Mouse (Mus musculus) lung, embryonic 14.5 days (tissue): ENCODE measurements around the gene Tpcn2. TPM values are rescaled to one million over a fixed set of nuclear protein-coding genes. Genes with fewer than 3 reads are reported as not detected.
A peak's percentile ranks its signal among the peaks of the same experiment; 100 is the strongest.

Experiments used
- ATAC-seq: fragments of 200-750 bp; cut with Nextera tagmentation; 2 replicates; pipeline ENCODE4 v1.8.0; 2017; ENCODE audit warnings: mild to moderate bottlenecking, moderate TSS enrichment, moderate library complexity; ENCODE audit not compliant: insufficient read depth
- DNase-seq: peaks from one replicate; pipeline ENCODE4 v3.0.0-alpha.2; 2015
- H3K27ac ChIP-seq: fragments of 300-500 bp; sonication (generic); 2 replicates; pipeline ENCODE4 v1.5.1; 2014; ENCODE audit warnings: low read depth, mild to moderate bottlenecking, moderate library complexity
- H3K27me3 ChIP-seq: fragments of 300-500 bp; sonication (generic); 2 replicates; pipeline ENCODE4 v1.6.1; 2014; ENCODE audit warnings: low read length, control low read depth; ENCODE audit not compliant: insufficient read depth
- H3K36me3 ChIP-seq: fragments of 300-500 bp; sonication (generic); 2 replicates; pipeline ENCODE4 v1.6.1; 2014; ENCODE audit warnings: control low read depth; ENCODE audit not compliant: insufficient read depth
- H3K4me1 ChIP-seq: fragments of 300-500 bp; sonication (generic); 2 replicates; pipeline ENCODE4 v1.6.1; 2014; ENCODE audit warnings: antibody characterized with exemption, control low read depth; ENCODE audit not compliant: insufficient read depth
- H3K4me2 ChIP-seq: fragments of 300-500 bp; sonication (generic); 2 replicates; pipeline ENCODE4 v1.6.1; 2014; ENCODE audit warnings: mild to moderate bottlenecking
- H3K4me3 ChIP-seq: fragments of 300-500 bp; sonication (generic); 2 replicates; pipeline ENCODE4 v1.5.1; 2014; ENCODE audit warnings: low read depth, low read length
- H3K9ac ChIP-seq: fragments of 300-500 bp; sonication (generic); 2 replicates; pipeline ENCODE4 v1.6.1; 2014
- H3K9me3 ChIP-seq: fragments of 300-500 bp; sonication (generic); 2 replicates; pipeline ENCODE4 v1.6.1; 2016; ENCODE audit warnings: low read depth, low read length, control low read depth
- CTCF ChIP-seq: IDR thresholded peaks from 2 replicates; pipeline ENCODE4 v1.5.1; 2016; ENCODE audit warnings: antibody characterized with exemption, low read depth
- WGBS: fragments of 180-500 bp; shearing (Covaris S2); extraction: QIAGEN DNeasy Blood & Tissue Kit; methylation state at CpG from one replicate; pipeline ENCODE4 v1.1.7; 2014; 5-methylcytosine and 5-hydroxymethylcytosine counted together
- polyA plus RNA-seq: library from polyadenylated mRNA; unstranded; fragments of >200 nt; fragmentation: Nextera tagmentation; extraction: Ambion mirVana; gene quantifications from 2 replicates; pipeline ENCODE4 v1.2.1, GENCODE M21; 2014

Tpcn2 gene
- polyA plus RNA-seq, 1 experiment from 2014 or later: 3.6 TPM

DNA sequence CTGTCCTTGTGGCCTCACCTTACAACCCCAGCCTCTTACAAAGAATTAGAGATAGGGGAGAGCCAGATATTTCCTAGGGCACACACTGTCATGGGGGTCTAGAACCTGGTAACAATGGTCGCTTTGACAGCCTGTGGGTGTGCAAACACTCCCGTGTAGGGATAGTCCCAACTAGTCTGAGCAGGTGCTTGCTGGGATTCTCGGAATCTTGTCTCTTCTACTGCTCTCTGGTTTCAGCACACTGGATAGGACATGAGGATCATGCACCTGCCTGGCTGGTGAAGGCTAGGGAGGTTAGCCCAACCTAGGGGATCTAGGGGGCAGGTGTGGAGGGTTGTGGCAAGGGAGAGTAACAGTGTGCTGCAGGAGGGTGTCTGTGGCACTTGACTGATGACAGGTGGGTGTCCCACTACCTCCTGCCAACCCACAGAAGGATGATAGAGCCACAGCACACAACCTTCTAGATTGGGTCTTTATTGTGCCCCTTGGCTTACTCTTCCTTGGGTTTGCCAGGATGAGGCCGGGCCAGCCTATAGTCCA, 78.4 kb downstream of the Tpcn2 start:
- DNase-seq (no peak), ATAC-seq (peak; percentile 4; the same call in 1 of the 2 replicates)
- Histone ChIP-seq H3K27ac (peak overlapping the region; percentile 96), H3K36me3 (no peaks in the 10 kb centered on the region), H3K4me3 (no peak overlapping the region), H3K4me1 (peaks cover 16% of the 10 kb centered on the region), H3K27me3 (no peaks in the 10 kb centered on the region), H3K4me2 (no peak overlapping the region), H3K9me3 (no peaks in the 10 kb centered on the region), H3K9ac (peak overlapping the region; percentile 55; the same call in 1 of the 2 replicates)
- TF ChIP-seq CTCF: no peak
- 77% methylated on average over 4 of the region's 4 CpGs for WGBS

GRCm38 (mm10) chr7:145199711-145200110, 84.1 kb downstream of the Tpcn2 start:
- WGBS: 35% methylated on average over 2 of the region's 2 CpGs
- DNase-seq (peak; percentile 30), ATAC-seq (no peak)
- no peaks in the 10 kb centered on the region for H3K27me3 ChIP-seq
- H3K4me1 ChIP-seq: peaks cover 14% of the 10 kb centered on the region
- H3K4me2 ChIP-seq: no peak overlapping the region
- no peaks in the 10 kb centered on the region for H3K36me3 ChIP-seq
- H3K27ac ChIP-seq: no peak overlapping the region
- no peak overlapping the region for H3K9ac ChIP-seq
- no peak overlapping the region for H3K4me3 ChIP-seq
- TF ChIP-seq CTCF: no peak
- no peaks in the 10 kb centered on the region for H3K9me3 ChIP-seq

GRCm38 (mm10) chr7:145198223-145198714, 85.5 kb downstream of the Tpcn2 start:
- H3K27ac ChIP-seq: peak overlapping the region; percentile 76; the same call in 1 of the 2 replicates
- peak; percentile 42 for ATAC-seq
- H3K4me3 ChIP-seq: no peak overlapping the region
- peaks cover 23% of the 10 kb centered on the region for H3K4me1 ChIP-seq
- no peak for TF ChIP-seq CTCF
- DNase-seq: peak; percentile 61
- H3K4me2 ChIP-seq: no peak overlapping the region
- no peaks in the 10 kb centered on the region for H3K36me3 ChIP-seq
- H3K27me3 ChIP-seq: no peaks in the 10 kb centered on the region
- H3K9me3 ChIP-seq: no peaks in the 10 kb centered on the region
- WGBS: 23% methylated on average over 4 of the region's 4 CpGs
- H3K9ac ChIP-seq: no peak overlapping the region

DNA sequence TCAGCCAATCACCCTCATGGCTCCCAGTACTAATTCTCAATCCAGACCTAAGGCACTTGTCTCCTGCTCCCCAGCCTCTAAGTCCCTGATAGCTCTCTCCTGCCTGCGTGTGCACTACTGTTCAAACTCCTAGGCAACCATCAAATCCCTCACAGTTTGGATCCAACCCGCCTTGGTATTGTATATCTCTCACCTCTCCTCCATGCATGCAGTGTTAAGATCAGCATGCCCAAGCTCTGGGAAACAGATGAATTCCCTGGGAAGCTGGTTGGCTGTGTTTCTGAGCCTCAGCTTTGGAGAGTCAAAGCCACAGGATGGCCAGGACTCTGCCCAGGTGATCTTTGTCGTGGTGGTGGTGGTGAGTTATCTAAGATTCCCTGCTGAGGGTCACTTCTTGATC, 86.1 kb downstream of the Tpcn2 start:
- Histone ChIP-seq H3K9ac (no peak overlapping the region), H3K4me2 (no peak overlapping the region), H3K27ac (peak overlapping the region; percentile 76; the same call in 1 of the 2 replicates), H3K36me3 (no peaks in the 10 kb centered on the region), H3K4me1 (peaks cover 23% of the 10 kb centered on the region), H3K9me3 (no peaks in the 10 kb centered on the region), H3K27me3 (no peaks in the 10 kb centered on the region), H3K4me3 (no peak overlapping the region)
- no peak for DNase-seq
- no peak for ATAC-seq
- no peak for TF ChIP-seq CTCF
- WGBS: 46% methylated on average over 3 of the region's 3 CpGs

- Histone ChIP-seq H3K4me1 (peaks cover 23% of the 10 kb centered on the region), H3K4me3 (no peak overlapping the region), H3K9ac (no peak overlapping the region), H3K27me3 (no peaks in the 10 kb centered on the region), H3K36me3 (no peaks in the 10 kb centered on the region), H3K27ac (0 out of 2 replicates have a peak overlapping the region, but pooled peaks have one; percentile 30), H3K4me2 (no peak overlapping the region), H3K9me3 (no peaks in the 10 kb centered on the region)
- 58% methylated on average over 3 of the region's 3 CpGs for WGBS
- ATAC-seq (no peak), DNase-seq (no peak)
- TF ChIP-seq CTCF: no peak
Observed at GRCm38 (mm10) chr7:145197042-145197441, 86.8 kb downstream of the Tpcn2 start.

DNA sequence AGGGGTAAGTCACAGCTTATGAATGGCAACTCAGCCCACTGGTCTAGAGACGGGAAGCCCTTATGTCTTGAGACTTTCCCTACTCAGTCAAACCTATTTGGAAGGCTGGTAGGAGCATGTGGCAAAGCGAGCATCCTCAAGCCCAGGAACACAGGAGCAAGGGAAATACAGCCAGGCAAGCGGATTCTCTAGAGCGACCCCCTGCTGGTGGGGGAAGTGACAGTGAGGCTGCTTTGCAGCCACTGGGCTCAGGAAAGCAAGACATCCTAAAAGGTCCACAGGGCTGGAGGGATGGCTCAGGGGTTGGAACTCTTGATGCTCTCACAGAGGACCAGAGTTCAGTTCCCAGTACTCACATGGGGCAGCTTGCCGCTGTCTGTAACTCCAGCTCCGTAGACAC, 87.5 kb downstream of the Tpcn2 start:
- H3K4me1 ChIP-seq: peaks cover 23% of the 10 kb centered on the region
- no peak overlapping the region for H3K9ac ChIP-seq
- WGBS: 86% methylated on average over 6 of the region's 6 CpGs
- ATAC-seq (no peak), DNase-seq (no peak)
- no peaks in the 10 kb centered on the region for H3K27me3 ChIP-seq
- no peak overlapping the region for H3K4me3 ChIP-seq
- TF ChIP-seq CTCF: no peak
- no peak overlapping the region for H3K27ac ChIP-seq
- H3K9me3 ChIP-seq: no peaks in the 10 kb centered on the region
- H3K4me2 ChIP-seq: no peak overlapping the region
- H3K36me3 ChIP-seq: no peaks in the 10 kb centered on the region

- Histone ChIP-seq H3K27me3 (no peaks in the 10 kb centered on the region), H3K4me3 (no peak overlapping the region), H3K36me3 (no peaks in the 10 kb centered on the region), H3K9me3 (no peaks in the 10 kb centered on the region), H3K27ac (peak overlapping the region; percentile 28), H3K4me1 (peaks cover 23% of the 10 kb centered on the region), H3K4me2 (no peak overlapping the region), H3K9ac (no peak overlapping the region)
- TF ChIP-seq CTCF: no peak
- ATAC-seq: peak; percentile 9; the same call in 1 of the 2 replicates
- WGBS: 37% methylated on average over 5 of the region's 5 CpGs
- DNase-seq: peak; percentile 43
Observed at GRCm38 (mm10) chr7:145195186-145195927, 88.5 kb downstream of the Tpcn2 start.
